32 mouse cellular contexts compared by ENCODE assay signal in genomic region chr14:57367327-57367726, GRCm38 (mm10). TPM values are rescaled to one million over a fixed set of nuclear protein-coding genes. Genes with fewer than 3 reads are reported as not detected.
DNase-seq lines count a peak whose midpoint lies in the region; ATAC-seq and TF ChIP-seq lines count a peak whose summit lies in the region.
"Had no signal": no experiment of that assay in that cellular context is flagged by ENCODE, and none has a peak within 500 bp of the region (broad histone marks: within the 10 kb centered on the region; RNA-seq: fewer than 3 reads in every experiment).

No protein-coding gene starts in this region.

- no peaks in the 10 kb centered on the region for H3K4me1 ChIP-seq in liver, postnatal 0 days (ENCODE audit: insufficient read depth)
- H3K4me1 ChIP-seq in intestine, postnatal 0 days (replicated peaks; ENCODE audit: control insufficient read depth, insufficient read depth, low read length) = no peaks in the 10 kb centered on the region
- H3K4me1 ChIP-seq: heart, embryonic 12.5 days; liver, embryonic 13.5 days; midbrain, embryonic 15.5 days had no signal

- H3K36me3 ChIP-seq in liver, postnatal 0 days (replicated peaks; ENCODE audit: insufficient read depth, low read length) = no peaks in the 10 kb centered on the region
- peaks cover 5% of the 10 kb centered on the region; the same call in 1 of the 2 replicates for H3K36me3 ChIP-seq in intestine, postnatal 0 days (ENCODE audit: control insufficient read depth, insufficient read depth)
- H3K36me3 ChIP-seq: embryonic facial prominence, embryonic 12.5 days; forebrain, embryonic 15.5 days; heart, embryonic 12.5 days; limb, embryonic 12.5 days; liver, embryonic 13.5 days; midbrain, embryonic 10.5 days; midbrain, embryonic 15.5 days; neural tube, embryonic 15.5 days had no signal

- ATAC-seq in liver, postnatal 0 days = 0 out of 2 replicates have a peak, but pooled peaks have one; percentile 29
- peak; percentile 80 for ATAC-seq in intestine, postnatal 0 days
- ATAC-seq: activated CD4-positive, CD25-positive, alpha-beta regulatory T cell, adult 4 months; forebrain, embryonic 15.5 days; midbrain, embryonic 15.5 days had no signal

- H3K27ac ChIP-seq in liver, postnatal 0 days (ENCODE audit: low read depth) = no peak overlapping the region
- H3K27ac ChIP-seq in intestine, postnatal 0 days (ENCODE audit: low read depth, low read length) = no peak overlapping the region; the same call in 1 of the 2 replicates
- H3K27ac ChIP-seq: embryonic facial prominence, embryonic 12.5 days; forebrain, embryonic 15.5 days; gastrocnemius, adult 2 months; heart, adult 2 months; hindbrain, embryonic 14.5 days; layer of hippocampus, adult 2 months; left cerebral cortex, adult 2 months; limb, embryonic 12.5 days; liver, embryonic 13.5 days; midbrain, embryonic 10.5 days; midbrain, embryonic 15.5 days; neural tube, embryonic 15.5 days; stomach, postnatal 0 days had no signal

- 56% methylated on average over 4 of the region's 4 CpGs for WGBS in liver, postnatal 0 days (ENCODE audit: insufficient replicate concordance)
- WGBS in intestine, postnatal 0 days = 27% methylated on average over 4 of the region's 4 CpGs

- TF ChIP-seq CTCF in liver, postnatal 0 days (IDR thresholded peaks at IDR 0.05; ENCODE audit: low read depth) = no peak
- TF ChIP-seq CTCF in intestine, postnatal 0 days (IDR thresholded peaks at IDR 0.05; ENCODE audit: low read depth) = no peak

- TF ChIP-seq EP300 in liver, postnatal 0 days (IDR thresholded peaks at IDR 0.05; ENCODE audit: low read depth) = no peak

- H3K27me3 ChIP-seq in liver, postnatal 0 days (ENCODE audit: insufficient read depth, low read length) = no peaks in the 10 kb centered on the region
- H3K27me3 ChIP-seq in intestine, postnatal 0 days (replicated peaks; ENCODE audit: control insufficient read depth, insufficient read depth, low read length) = no peaks in the 10 kb centered on the region
- H3K27me3 ChIP-seq: embryonic facial prominence, embryonic 12.5 days; forebrain, embryonic 15.5 days; heart, embryonic 12.5 days; limb, embryonic 12.5 days; liver, embryonic 13.5 days; midbrain, embryonic 15.5 days; neural tube, embryonic 15.5 days had no signal

- H3K9ac ChIP-seq in liver, postnatal 0 days (replicated peaks) = no peak overlapping the region
- H3K9ac ChIP-seq in intestine, postnatal 0 days (ENCODE audit: low read depth, low read length) = no peak overlapping the region
- H3K9ac ChIP-seq: embryonic facial prominence, embryonic 12.5 days; forebrain, embryonic 15.5 days; heart, embryonic 12.5 days; hindbrain, embryonic 14.5 days; limb, embryonic 12.5 days; liver, embryonic 13.5 days; midbrain, embryonic 15.5 days; neural tube, embryonic 15.5 days had no signal

- H3K9me3 ChIP-seq in liver, postnatal 0 days (ENCODE audit: low read length) = no peaks in the 10 kb centered on the region
- H3K9me3 ChIP-seq in intestine, postnatal 0 days (ENCODE audit: control insufficient read depth) = no peaks in the 10 kb centered on the region
- H3K9me3 ChIP-seq: embryonic facial prominence, embryonic 12.5 days; forebrain, embryonic 15.5 days; heart, embryonic 12.5 days; limb, embryonic 12.5 days; liver, embryonic 13.5 days; midbrain, embryonic 10.5 days; midbrain, embryonic 15.5 days; neural tube, embryonic 15.5 days had no signal

- H3K4me3 ChIP-seq in liver, postnatal 0 days (ENCODE audit: low read depth, low read length) = no peak overlapping the region
- no peak overlapping the region for H3K4me3 ChIP-seq in intestine, postnatal 0 days (ENCODE audit: low read depth, low read length)
- H3K4me3 ChIP-seq: embryonic facial prominence, embryonic 12.5 days; forebrain, embryonic 15.5 days; gastrocnemius, adult 2 months; heart, adult 2 months; heart, embryonic 12.5 days; layer of hippocampus, adult 2 months; left cerebral cortex, adult 2 months; limb, embryonic 12.5 days; liver, embryonic 13.5 days; midbrain, embryonic 10.5 days; midbrain, embryonic 15.5 days; neural tube, embryonic 15.5 days had no signal

- H3K4me2 ChIP-seq in liver, postnatal 0 days (ENCODE audit: low read depth, low read length) = no peak overlapping the region
- H3K4me2 ChIP-seq in intestine, postnatal 0 days (replicated peaks; ENCODE audit: low read depth) = no peak overlapping the region
- H3K4me2 ChIP-seq: embryonic facial prominence, embryonic 12.5 days; forebrain, embryonic 15.5 days; heart, embryonic 12.5 days; hindbrain, embryonic 14.5 days; limb, embryonic 12.5 days; liver, embryonic 13.5 days; midbrain, embryonic 15.5 days; neural tube, embryonic 15.5 days had no signal

- DNase-seq in liver, postnatal 0 days = no peak
- no peak for DNase-seq in liver
- peak; percentile 66 for DNase-seq in kidney, postnatal 14 days
- peak; percentile 35 for DNase-seq in yolk sac, embryonic 10.5 days (ENCODE audit: low spot score)
- no peak for DNase-seq in spleen, postnatal 4 days (ENCODE audit: low spot score in 2 of 2)
- no peak for DNase-seq in gastrocnemius, postnatal 25 days
- DNase-seq: adrenal gland, adult 8-10 months; B cell, adult 2 months; cerebellum, adult 2 months; cerebellum, postnatal 36 days; gastrocnemius, adult 2 months; heart, adult 2 months; liver, embryonic 13.5 days; lung, adult 2 months; lung, postnatal 10 days; right cerebral cortex, postnatal 25 days; spleen, adult 18-20 months; thymus, adult 18-20 months; thymus, postnatal 25 days had no signal

RNA-seq across cellular contexts. Expression of gene Cryl1, which starts 31.0 kb away (rescaled TPM):
- polyA plus RNA-seq in liver, postnatal 0 days (2015; fragmentation: Nextera tagmentation; extraction: Ambion mirVana) = 6.7 and 7.3 TPM in 2 replicates
- 153 and 173 TPM in 2 replicates for polyA plus RNA-seq in intestine, postnatal 0 days (2015; fragmentation: Nextera tagmentation; extraction: Ambion mirVana)
- 1 to 10 TPM; 3.4 to 5.2 TPM for total RNA-seq in gastrocnemius, postnatal 25 days (2021)

RNA-seq across cellular contexts. Expression of gene Ift88, which starts 56.5 kb away (rescaled TPM):
- 1.2 and 2.4 TPM in 2 replicates for polyA plus RNA-seq in liver, postnatal 0 days (2015; fragmentation: Nextera tagmentation; extraction: Ambion mirVana)
- polyA plus RNA-seq in intestine, postnatal 0 days (2015; fragmentation: Nextera tagmentation; extraction: Ambion mirVana) = 5.1 and 5.2 TPM in 2 replicates
- total RNA-seq in gastrocnemius, postnatal 25 days (2021) = 1 to 10 TPM; 2.5 to 2.8 TPM

Comparison
In these comparisons a context has a peak if more than half of its experiments do, and no peak if none do; other contexts are left out.
1. DNase-seq: peak in kidney, postnatal 14 days (single experiment) and yolk sac, embryonic 10.5 days (single experiment); none in liver, postnatal 0 days (single experiment), liver (single experiment), spleen, postnatal 4 days (0 of 2) and gastrocnemius, postnatal 25 days (single experiment).
2. RNA of gene Cryl1, which starts 31.0 kb away (polyA plus RNA-seq): 153 to 173 TPM in intestine, postnatal 0 days; 6.7 to 7.3 TPM in liver, postnatal 0 days; every median in the first group is over 10 times any median in the second.